9 mouse cellular contexts compared by ENCODE assay signal in the genomic region with DNA sequence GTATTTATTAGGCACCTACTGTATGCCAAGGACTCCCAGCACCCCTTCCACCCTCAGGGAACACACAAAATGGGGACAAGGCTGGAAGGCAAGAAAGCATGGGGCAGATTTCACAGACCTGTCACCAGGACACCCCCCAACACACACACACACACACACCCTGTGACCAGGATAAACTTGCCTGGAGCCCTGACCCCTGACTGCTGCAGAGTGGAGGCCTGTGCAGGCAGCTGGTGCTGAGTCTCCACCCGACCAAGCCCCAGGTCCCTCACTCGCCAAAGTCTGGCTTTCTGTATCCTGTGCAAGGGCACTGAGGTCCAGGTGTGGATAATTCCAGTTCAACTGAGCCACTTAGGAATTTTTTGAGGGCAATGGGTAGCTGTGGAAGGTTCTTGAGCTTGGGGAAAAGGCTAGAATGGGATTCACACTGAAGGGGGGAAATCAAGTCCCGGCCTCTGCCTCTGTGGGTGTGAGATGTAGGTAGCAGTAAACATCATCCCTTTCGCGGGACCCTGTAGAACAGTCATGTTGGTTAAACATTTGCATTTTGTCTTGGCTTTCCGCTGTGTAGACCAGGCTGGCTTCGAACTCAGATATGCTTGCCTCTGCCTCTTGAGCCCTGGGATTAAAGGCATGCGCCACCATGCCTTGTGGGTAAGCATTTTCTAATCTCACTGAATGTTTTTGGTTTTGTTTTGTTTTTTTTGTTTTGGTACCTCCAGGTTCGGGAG. TPM values are rescaled to one million over a fixed set of nuclear protein-coding genes. Genes with fewer than 3 reads are reported as not detected.
DNase-seq lines count a peak whose midpoint lies in the region; ATAC-seq and TF ChIP-seq lines count a peak whose summit lies in the region.
"Had no signal": no experiment of that assay in that cellular context is flagged by ENCODE, and none has a peak within 500 bp of the region (broad histone marks: within the 10 kb centered on the region; RNA-seq: fewer than 3 reads in every experiment).

No protein-coding gene starts in this region.

- H3K4me3 ChIP-seq in heart, embryonic 13.5 days, result no peak overlapping the region
- H3K4me3 ChIP-seq in heart, adult 2 months, result no peak overlapping the region
- H3K4me3 ChIP-seq in midbrain, embryonic 10.5 days, result peak overlapping the region; percentile 52; the same call in 1 of the 2 replicates
- H3K4me3 ChIP-seq in midbrain, postnatal 0 days (ENCODE audit: low read depth, low read length), result no peak overlapping the region
- no peak overlapping the region for H3K4me3 ChIP-seq in intestine, embryonic 16.5 days (ENCODE audit: low read length)
- no peak overlapping the region for H3K4me3 ChIP-seq in neural tube, embryonic 15.5 days (replicated peaks)

- no peak for TF ChIP-seq POLR2A in heart, adult 2 months (IDR thresholded peaks at IDR 0.05; ENCODE audit: insufficient read depth, low read depth, low read length)

- no peak for ATAC-seq in heart, embryonic 13.5 days (ENCODE audit: extremely low read depth, insufficient number of reproducible peaks, low FRiP score, low TSS enrichment)
- ATAC-seq in midbrain, postnatal 0 days (ENCODE audit: low FRiP score), result no peak
- ATAC-seq in intestine, embryonic 16.5 days, result no peak
- no peak for ATAC-seq in neural tube, embryonic 15.5 days (ENCODE audit: low FRiP score)
- ATAC-seq in megakaryocyte progenitor cell, adult 5-6 weeks (replicated peaks; ENCODE audit: poor library complexity), result no peak
- ATAC-seq: inflammation-experienced regulatory T-cells, adult 6 months had no signal

- H3K9ac ChIP-seq in heart, embryonic 13.5 days, result peak overlapping the region; percentile 81; the same call in 1 of the 2 replicates
- no peak overlapping the region for H3K9ac ChIP-seq in heart, adult 2 months (ENCODE audit: low read depth, low read length)
- H3K9ac ChIP-seq in midbrain, postnatal 0 days (replicated peaks; ENCODE audit: low read length, poor library complexity, severe bottlenecking), result no peak overlapping the region
- H3K9ac ChIP-seq in intestine, embryonic 16.5 days (ENCODE audit: low read depth, low read length), result peak overlapping the region; percentile 38; the same call in 1 of the 2 replicates
- no peak overlapping the region for H3K9ac ChIP-seq in neural tube, embryonic 15.5 days (replicated peaks)

- peaks cover 66% of the 10 kb centered on the region for H3K4me1 ChIP-seq in heart, embryonic 13.5 days
- peaks cover 6% of the 10 kb centered on the region for H3K4me1 ChIP-seq in heart, adult 2 months (ENCODE audit: control insufficient read depth, insufficient read depth, low read length)
- H3K4me1 ChIP-seq in midbrain, embryonic 10.5 days, result peaks cover 97% of the 10 kb centered on the region
- H3K4me1 ChIP-seq in midbrain, postnatal 0 days (ENCODE audit: insufficient read depth, low read length), result peaks cover 5% of the 10 kb centered on the region
- peaks cover 61% of the 10 kb centered on the region for H3K4me1 ChIP-seq in intestine, embryonic 16.5 days (ENCODE audit: control insufficient read depth, insufficient read depth, low read length)
- peaks cover 57% of the 10 kb centered on the region for H3K4me1 ChIP-seq in neural tube, embryonic 15.5 days

- no peak for TF ChIP-seq CTCF in heart, adult 2 months (IDR thresholded peaks at IDR 0.05)
- TF ChIP-seq CTCF in midbrain, postnatal 0 days (IDR thresholded peaks at IDR 0.05), result no peak

- H3K27me3 ChIP-seq in heart, embryonic 13.5 days (replicated peaks), result peaks cover 16% of the 10 kb centered on the region
- H3K27me3 ChIP-seq in heart, adult 2 months (ENCODE audit: control insufficient read depth, insufficient read depth, low read length), result no peaks in the 10 kb centered on the region
- peaks cover 81% of the 10 kb centered on the region for H3K27me3 ChIP-seq in midbrain, embryonic 10.5 days (ENCODE audit: low read depth, poor library complexity, severe bottlenecking)
- peaks cover 14% of the 10 kb centered on the region for H3K27me3 ChIP-seq in midbrain, postnatal 0 days (ENCODE audit: insufficient read depth, low read length)
- no peaks in the 10 kb centered on the region for H3K27me3 ChIP-seq in intestine, embryonic 16.5 days (replicated peaks; ENCODE audit: control insufficient read depth, insufficient read depth, low read length)
- H3K27me3 ChIP-seq in neural tube, embryonic 15.5 days (replicated peaks), result peaks cover 39% of the 10 kb centered on the region

- intact Hi-C loops in heart, adult 2 months (cut with DNase I), result no loop called here

- WGBS in heart, embryonic 13.5 days, result 62% methylated on average over 9 of the region's 9 CpGs
- WGBS in heart, adult 2 months, result 85% methylated on average over 9 of the region's 9 CpGs
- WGBS in midbrain, embryonic 10.5 days, result 36% methylated on average over 9 of the region's 9 CpGs
- 43% methylated on average over 9 of the region's 9 CpGs for WGBS in midbrain, postnatal 0 days
- WGBS in intestine, embryonic 16.5 days, result 65% methylated on average over 9 of the region's 9 CpGs
- WGBS in neural tube, embryonic 15.5 days, result 53% methylated on average over 9 of the region's 9 CpGs

- peaks cover 26% of the 10 kb centered on the region for H3K36me3 ChIP-seq in heart, embryonic 13.5 days
- no peaks in the 10 kb centered on the region for H3K36me3 ChIP-seq in heart, adult 2 months (ENCODE audit: control insufficient read depth, insufficient read depth, low read length)
- H3K36me3 ChIP-seq in midbrain, embryonic 10.5 days, result peaks cover 29% of the 10 kb centered on the region
- H3K36me3 ChIP-seq in midbrain, postnatal 0 days (ENCODE audit: insufficient read depth, low read length), result peaks cover 21% of the 10 kb centered on the region
- peaks cover 18% of the 10 kb centered on the region for H3K36me3 ChIP-seq in intestine, embryonic 16.5 days (ENCODE audit: control insufficient read depth, insufficient read depth, low read length)
- peaks cover 26% of the 10 kb centered on the region for H3K36me3 ChIP-seq in neural tube, embryonic 15.5 days

- peak overlapping the region; percentile 94 for H3K27ac ChIP-seq in heart, embryonic 13.5 days (replicated peaks)
- H3K27ac ChIP-seq in heart, adult 2 months, result no peak overlapping the region
- peak overlapping the region; percentile 79 for H3K27ac ChIP-seq in midbrain, embryonic 10.5 days (replicated peaks)
- no peak overlapping the region for H3K27ac ChIP-seq in midbrain, postnatal 0 days (ENCODE audit: low read depth, low read length)
- peak overlapping the region; percentile 83 for H3K27ac ChIP-seq in intestine, embryonic 16.5 days (ENCODE audit: low read length)
- peak overlapping the region; percentile 88 for H3K27ac ChIP-seq in neural tube, embryonic 15.5 days (replicated peaks)

- TF ChIP-seq EP300 in heart, adult 2 months (IDR thresholded peaks at IDR 0.05; ENCODE audit: insufficient read depth, low read depth, low read length), result no peak

- H3K79me2 ChIP-seq in heart, adult 2 months (replicated peaks; ENCODE audit: control insufficient read depth, insufficient read depth, low read length), result no peaks in the 10 kb centered on the region

- no peaks in the 10 kb centered on the region for H3K9me3 ChIP-seq in heart, embryonic 13.5 days
- no peaks in the 10 kb centered on the region for H3K9me3 ChIP-seq in midbrain, embryonic 10.5 days (replicated peaks)
- H3K9me3 ChIP-seq in midbrain, postnatal 0 days (ENCODE audit: low read length), result no peaks in the 10 kb centered on the region
- H3K9me3 ChIP-seq in intestine, embryonic 16.5 days (ENCODE audit: control insufficient read depth, low read length), result no peaks in the 10 kb centered on the region
- H3K9me3 ChIP-seq in neural tube, embryonic 15.5 days (replicated peaks), result no peaks in the 10 kb centered on the region

- no peak overlapping the region for H3K4me2 ChIP-seq in heart, embryonic 13.5 days
- no peak overlapping the region for H3K4me2 ChIP-seq in midbrain, postnatal 0 days (ENCODE audit: low read depth, low read length, poor library complexity, severe bottlenecking)
- H3K4me2 ChIP-seq in intestine, embryonic 16.5 days (ENCODE audit: low read depth, low read length), result no peak overlapping the region
- H3K4me2 ChIP-seq in neural tube, embryonic 15.5 days, result peak overlapping the region; percentile 81

- no peak for DNase-seq in heart, adult 2 months
- no peak for DNase-seq in midbrain, embryonic 10.5 days (ENCODE audit: low spot score)
- DNase-seq in midbrain, postnatal 0 days (ENCODE audit: low spot score), result no peak
- DNase-seq in ovary, postnatal 10 days (ENCODE audit: low spot score), result no peak

RNA-seq across cellular contexts. Expression of gene Tle2, which starts 4.7 kb away (rescaled TPM):
- 23.4 and 26.4 TPM in 2 replicates for polyA plus RNA-seq in heart, embryonic 13.5 days (2015; fragmentation: Nextera tagmentation; extraction: Ambion mirVana)
- total RNA-seq in heart, adult 2 months (2021), result 1 to 10 TPM; 6.8 to 7.4 TPM
- polyA plus RNA-seq in heart, adult 2 months (2012; rRNA removed), result 40.9 and 43.8 TPM in 2 replicates
- polyA plus RNA-seq in midbrain, embryonic 10.5 days (2016; fragmentation: Nextera tagmentation; extraction: Ambion mirVana), result 9.7 and 13.5 TPM in 2 replicates
- total RNA-seq in midbrain, postnatal 0 days (2014; rRNA removed), result 31.2 and 35.6 TPM in 2 replicates
- 56.8 and 57.3 TPM in 2 replicates for polyA plus RNA-seq in midbrain, postnatal 0 days (2015; fragmentation: Nextera tagmentation; extraction: Ambion mirVana)
- polyA plus RNA-seq in intestine, embryonic 16.5 days (2015; fragmentation: Nextera tagmentation; extraction: Ambion mirVana), result 12.6 and 13.6 TPM in 2 replicates
- polyA plus RNA-seq in neural tube, embryonic 15.5 days (2015; fragmentation: Nextera tagmentation; extraction: Ambion mirVana), result 41.8 and 49.9 TPM in 2 replicates
- 0.95 and 1.5 TPM in 2 replicates for total RNA-seq in megakaryocyte progenitor cell, adult 5-6 weeks (2015)
- 0.08 and 3.5 TPM in 2 replicates for total RNA-seq in megakaryocyte progenitor cell, adult 5-6 weeks (2017)

RNA-seq across cellular contexts. Expression of gene Aes, which starts 10.4 kb away (rescaled TPM):
- polyA plus RNA-seq in heart, embryonic 13.5 days (2015; fragmentation: Nextera tagmentation; extraction: Ambion mirVana), result 629 and 649 TPM in 2 replicates
- total RNA-seq in heart, adult 2 months (2021), result 1,000 to 10,000 TPM in 1 of 2 experiments, 100 to 1,000 TPM in 1; 982 to 1,113 TPM
- polyA plus RNA-seq in heart, adult 2 months (2012; rRNA removed), result 2,586 and 3,063 TPM in 2 replicates
- 334 and 467 TPM in 2 replicates for polyA plus RNA-seq in midbrain, embryonic 10.5 days (2016; fragmentation: Nextera tagmentation; extraction: Ambion mirVana)
- total RNA-seq in midbrain, postnatal 0 days (2014; rRNA removed), result 539 and 662 TPM in 2 replicates
- 805 and 854 TPM in 2 replicates for polyA plus RNA-seq in midbrain, postnatal 0 days (2015; fragmentation: Nextera tagmentation; extraction: Ambion mirVana)
- polyA plus RNA-seq in intestine, embryonic 16.5 days (2015; fragmentation: Nextera tagmentation; extraction: Ambion mirVana), result 473 and 518 TPM in 2 replicates
- 771 and 825 TPM in 2 replicates for polyA plus RNA-seq in neural tube, embryonic 15.5 days (2015; fragmentation: Nextera tagmentation; extraction: Ambion mirVana)
- total RNA-seq in megakaryocyte progenitor cell, adult 5-6 weeks (2015), result 197 and 225 TPM in 2 replicates
- total RNA-seq in megakaryocyte progenitor cell, adult 5-6 weeks (2017), result 178 and 191 TPM in 2 replicates

RNA-seq across cellular contexts. Expression of gene Gna11, which starts 24.7 kb away (rescaled TPM):
- polyA plus RNA-seq in heart, embryonic 13.5 days (2015; fragmentation: Nextera tagmentation; extraction: Ambion mirVana), result 59.0 and 62.7 TPM in 2 replicates
- 10 to 100 TPM; 46.6 to 53.5 TPM for total RNA-seq in heart, adult 2 months (2021)
- polyA plus RNA-seq in heart, adult 2 months (2012; rRNA removed), result 68.0 and 81.9 TPM in 2 replicates
- 70.7 and 73.7 TPM in 2 replicates for polyA plus RNA-seq in midbrain, embryonic 10.5 days (2016; fragmentation: Nextera tagmentation; extraction: Ambion mirVana)
- total RNA-seq in midbrain, postnatal 0 days (2014; rRNA removed), result 108 and 130 TPM in 2 replicates
- polyA plus RNA-seq in midbrain, postnatal 0 days (2015; fragmentation: Nextera tagmentation; extraction: Ambion mirVana), result 107 and 108 TPM in 2 replicates
- 296 and 339 TPM in 2 replicates for polyA plus RNA-seq in intestine, embryonic 16.5 days (2015; fragmentation: Nextera tagmentation; extraction: Ambion mirVana)
- polyA plus RNA-seq in neural tube, embryonic 15.5 days (2015; fragmentation: Nextera tagmentation; extraction: Ambion mirVana), result 91.1 and 102 TPM in 2 replicates
- total RNA-seq in megakaryocyte progenitor cell, adult 5-6 weeks (2015), result 5.4 and 6.0 TPM in 2 replicates
- total RNA-seq in megakaryocyte progenitor cell, adult 5-6 weeks (2017), result 7.6 and 10.2 TPM in 2 replicates

RNA-seq across cellular contexts. Expression of gene Tle6, which starts 31.2 kb away (rescaled TPM):
- polyA plus RNA-seq in heart, embryonic 13.5 days (2015; fragmentation: Nextera tagmentation; extraction: Ambion mirVana), result 30.1 and 30.4 TPM in 2 replicates
- 1 to 10 TPM; 5.1 to 7.7 TPM for total RNA-seq in heart, adult 2 months (2021)
- polyA plus RNA-seq in heart, adult 2 months (2012; rRNA removed), result 19.0 and 20.1 TPM in 2 replicates
- polyA plus RNA-seq in midbrain, embryonic 10.5 days (2016; fragmentation: Nextera tagmentation; extraction: Ambion mirVana), result 6.0 and 8.8 TPM in 2 replicates
- total RNA-seq in midbrain, postnatal 0 days (2014; rRNA removed), result 8.4 and 13.3 TPM in 2 replicates
- polyA plus RNA-seq in midbrain, postnatal 0 days (2015; fragmentation: Nextera tagmentation; extraction: Ambion mirVana), result 4.7 and 7.5 TPM in 2 replicates
- 21.0 and 22.7 TPM in 2 replicates for polyA plus RNA-seq in intestine, embryonic 16.5 days (2015; fragmentation: Nextera tagmentation; extraction: Ambion mirVana)
- polyA plus RNA-seq in neural tube, embryonic 15.5 days (2015; fragmentation: Nextera tagmentation; extraction: Ambion mirVana), result 5.7 and 7.3 TPM in 2 replicates
- 15.4 and 18.4 TPM in 2 replicates for total RNA-seq in megakaryocyte progenitor cell, adult 5-6 weeks (2015)
- 3.5 and 13.3 TPM in 2 replicates for total RNA-seq in megakaryocyte progenitor cell, adult 5-6 weeks (2017)

RNA-seq across cellular contexts. Expression of gene BC025920, which starts 36.4 kb away (rescaled TPM):
- 0.44 and 0.64 TPM in 2 replicates for polyA plus RNA-seq in heart, embryonic 13.5 days (2015; fragmentation: Nextera tagmentation; extraction: Ambion mirVana)
- 1 to 10 TPM; 2.5 to 3.7 TPM for total RNA-seq in heart, adult 2 months (2021)
- 1.9 and 2.5 TPM in 2 replicates for polyA plus RNA-seq in heart, adult 2 months (2012; rRNA removed)
- 1.4 and 2.0 TPM in 2 replicates for polyA plus RNA-seq in midbrain, embryonic 10.5 days (2016; fragmentation: Nextera tagmentation; extraction: Ambion mirVana)
- 1.2 and 2.6 TPM in 2 replicates for total RNA-seq in midbrain, postnatal 0 days (2014; rRNA removed)
- 0.80 and 1.6 TPM in 2 replicates for polyA plus RNA-seq in midbrain, postnatal 0 days (2015; fragmentation: Nextera tagmentation; extraction: Ambion mirVana)
- 0.61 and 1.2 TPM in 2 replicates for polyA plus RNA-seq in intestine, embryonic 16.5 days (2015; fragmentation: Nextera tagmentation; extraction: Ambion mirVana)
- polyA plus RNA-seq in neural tube, embryonic 15.5 days (2015; fragmentation: Nextera tagmentation; extraction: Ambion mirVana), result 1.3 and 2.3 TPM in 2 replicates
- total RNA-seq in megakaryocyte progenitor cell, adult 5-6 weeks (2015), result 1.2 and 3.1 TPM in 2 replicates
- 1.2 and 2.2 TPM in 2 replicates for total RNA-seq in megakaryocyte progenitor cell, adult 5-6 weeks (2017)

Comparison
In these comparisons a context has a peak if more than half of its experiments do, and no peak if none do; other contexts are left out.
1. H3K27ac ChIP-seq: peak in heart, embryonic 13.5 days (single experiment), midbrain, embryonic 10.5 days (single experiment), intestine, embryonic 16.5 days (single experiment) and neural tube, embryonic 15.5 days (single experiment); none in heart, adult 2 months (single experiment) and midbrain, postnatal 0 days (single experiment).
2. H3K9ac ChIP-seq: peak in heart, embryonic 13.5 days (single experiment) and intestine, embryonic 16.5 days (single experiment); none in heart, adult 2 months (single experiment), midbrain, postnatal 0 days (single experiment) and neural tube, embryonic 15.5 days (single experiment).